Comparison of ENCODE assay signal across 17 mouse cellular contexts in genomic region chr2:101981211-101981610, GRCm38 (mm10).
A peak's percentile ranks its signal among the peaks of the same experiment; 100 is the strongest.
DNase-seq lines count a peak whose midpoint lies in the region; ATAC-seq and TF ChIP-seq lines count a peak whose summit lies in the region.
"Had no signal": no experiment of that assay in that cellular context is flagged by ENCODE, and none has a peak within 500 bp of the region (broad histone marks: within the 10 kb centered on the region; RNA-seq: fewer than 3 reads in every experiment).

No protein-coding gene starts in this region.

- H3K4me2 ChIP-seq in midbrain, postnatal 0 days (ENCODE audit: low read depth, low read length, poor library complexity, severe bottlenecking) = no peak overlapping the region
- no peak overlapping the region for H3K4me2 ChIP-seq in forebrain, embryonic 13.5 days
- H3K4me2 ChIP-seq: heart, embryonic 15.5 days; limb, embryonic 12.5 days; neural tube, embryonic 15.5 days had no signal

- H3K4me1 ChIP-seq in midbrain, embryonic 10.5 days = peaks cover 90% of the 10 kb centered on the region
- peaks cover 17% of the 10 kb centered on the region for H3K4me1 ChIP-seq in midbrain, postnatal 0 days (ENCODE audit: insufficient read depth, low read length)
- H3K4me1 ChIP-seq in forebrain, embryonic 13.5 days = peaks cover 86% of the 10 kb centered on the region
- peaks cover 72% of the 10 kb centered on the region for H3K4me1 ChIP-seq in thymus, adult 2 months (replicated peaks; ENCODE audit: control insufficient read depth, insufficient read depth, low read length)

- no peaks in the 10 kb centered on the region for H3K9me3 ChIP-seq in midbrain, embryonic 10.5 days (replicated peaks)
- no peaks in the 10 kb centered on the region for H3K9me3 ChIP-seq in midbrain, postnatal 0 days (ENCODE audit: low read length)
- H3K9me3 ChIP-seq in forebrain, embryonic 13.5 days (replicated peaks) = no peaks in the 10 kb centered on the region
- H3K9me3 ChIP-seq: G1E; heart, embryonic 15.5 days; limb, embryonic 12.5 days; neural tube, embryonic 15.5 days had no signal

- no peak for TF ChIP-seq POLR2A in thymus, adult 2 months (IDR thresholded peaks at IDR 0.05; ENCODE audit: control insufficient read depth, extremely low read depth, insufficient read depth, low read length, poor library complexity)

- WGBS in midbrain, embryonic 10.5 days = 41% methylated on average over 2 of the region's 2 CpGs
- WGBS in midbrain, postnatal 0 days = 45% methylated on average over 2 of the region's 2 CpGs
- WGBS in forebrain, embryonic 13.5 days = 30% methylated on average over 2 of the region's 2 CpGs
- 58% methylated on average over 2 of the region's 2 CpGs for WGBS in thymus, adult 2 months

- no peaks in the 10 kb centered on the region for H3K27me3 ChIP-seq in midbrain, embryonic 10.5 days (ENCODE audit: low read depth, poor library complexity, severe bottlenecking)
- H3K27me3 ChIP-seq in midbrain, postnatal 0 days (ENCODE audit: insufficient read depth, low read length) = no peaks in the 10 kb centered on the region
- no peaks in the 10 kb centered on the region for H3K27me3 ChIP-seq in forebrain, embryonic 13.5 days
- H3K27me3 ChIP-seq in thymus, adult 2 months (ENCODE audit: control insufficient read depth, insufficient read depth, low read length) = no peaks in the 10 kb centered on the region
- H3K27me3 ChIP-seq: heart, embryonic 15.5 days; limb, embryonic 12.5 days; neural tube, embryonic 15.5 days had no signal

- H3K4me3 ChIP-seq in midbrain, embryonic 10.5 days = no peak overlapping the region
- H3K4me3 ChIP-seq in midbrain, postnatal 0 days (ENCODE audit: low read depth, low read length) = no peak overlapping the region
- H3K4me3 ChIP-seq in forebrain, embryonic 13.5 days = no peak overlapping the region
- H3K4me3 ChIP-seq in thymus, adult 2 months (ENCODE audit: control insufficient read depth, insufficient read depth, low read length) = no peak overlapping the region
- H3K4me3 ChIP-seq: erythroblast, embryonic 14.5 days; heart, embryonic 15.5 days; limb, embryonic 12.5 days; neural tube, embryonic 15.5 days had no signal

- H3K36me3 ChIP-seq in midbrain, embryonic 10.5 days = no peaks in the 10 kb centered on the region
- no peaks in the 10 kb centered on the region for H3K36me3 ChIP-seq in midbrain, postnatal 0 days (ENCODE audit: insufficient read depth, low read length)
- no peaks in the 10 kb centered on the region for H3K36me3 ChIP-seq in forebrain, embryonic 13.5 days (ENCODE audit: poor library complexity, severe bottlenecking)
- H3K36me3 ChIP-seq in thymus, adult 2 months (ENCODE audit: control insufficient read depth, insufficient read depth, low read length) = no peaks in the 10 kb centered on the region
- H3K36me3 ChIP-seq: G1E; heart, embryonic 15.5 days; neural tube, embryonic 15.5 days had no signal

- no peak overlapping the region for H3K9ac ChIP-seq in midbrain, postnatal 0 days (replicated peaks; ENCODE audit: low read length, poor library complexity, severe bottlenecking)
- no peak overlapping the region for H3K9ac ChIP-seq in forebrain, embryonic 13.5 days
- H3K9ac ChIP-seq: heart, embryonic 15.5 days; limb, embryonic 12.5 days; liver, embryonic 14.5 days; neural tube, embryonic 15.5 days had no signal

- no peak for DNase-seq in midbrain, embryonic 10.5 days (ENCODE audit: low spot score)
- DNase-seq in midbrain, postnatal 0 days (ENCODE audit: low spot score) = no peak
- DNase-seq in thymus, adult 2 months = peak; percentile 22
- DNase-seq in layer of hippocampus, adult 8-10 months (ENCODE audit: low spot score in 2 of 2) = no peak
- DNase-seq in adrenal gland, adult 8-10 months = no peak
- DNase-seq in kidney, adult 11 months = no peak
- DNase-seq: adrenal gland, adult 2 months; cerebellum, adult 11-12 months; right cerebral cortex, postnatal 25 days had no signal

- H3K27ac ChIP-seq in midbrain, embryonic 10.5 days (replicated peaks) = peak overlapping the region; percentile 91
- H3K27ac ChIP-seq in midbrain, postnatal 0 days (ENCODE audit: low read depth, low read length) = no peak overlapping the region
- peak overlapping the region; percentile 95 for H3K27ac ChIP-seq in forebrain, embryonic 13.5 days
- peak overlapping the region; percentile 72 for H3K27ac ChIP-seq in thymus, adult 2 months (ENCODE audit: control insufficient read depth, insufficient read depth, low read length)
- H3K27ac ChIP-seq: heart, embryonic 15.5 days; limb, embryonic 12.5 days; liver, embryonic 14.5 days; neural tube, embryonic 15.5 days had no signal

- no peak for TF ChIP-seq CTCF in midbrain, postnatal 0 days (IDR thresholded peaks at IDR 0.05)
- TF ChIP-seq CTCF in thymus, adult 2 months (IDR thresholded peaks at IDR 0.05; ENCODE audit: borderline replicate concordance, control insufficient read depth, extremely low read depth, insufficient read depth, low read length, poor library complexity) = no peak

- ATAC-seq in midbrain, postnatal 0 days (ENCODE audit: low FRiP score) = no peak
- no peak for ATAC-seq in forebrain, embryonic 13.5 days
- ATAC-seq: intestine, embryonic 16.5 days had no signal
